In the genomic region with DNA sequence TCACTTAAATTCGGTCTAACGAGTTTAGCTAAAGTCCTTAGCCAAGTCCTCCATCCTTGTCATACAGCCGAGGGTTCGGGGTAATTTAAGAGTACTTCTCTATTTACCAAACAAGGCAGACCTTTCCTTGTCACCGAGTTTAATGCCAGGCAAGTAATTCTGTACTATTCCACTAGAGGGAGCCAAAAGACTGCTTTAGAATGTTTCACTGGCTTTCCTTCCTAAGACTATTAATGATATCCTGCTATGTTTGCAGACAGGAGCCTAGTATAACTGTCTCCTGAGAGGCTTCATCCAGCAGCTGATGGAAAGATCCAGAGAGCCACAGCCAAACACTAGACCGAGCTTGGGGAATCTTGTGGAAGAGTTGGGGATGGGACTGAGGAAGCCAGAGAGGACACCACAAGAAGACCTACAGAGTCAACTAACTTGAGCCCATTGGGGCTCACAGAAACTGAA, we compare ENCODE assay signal across 9 mouse cellular contexts. TPM values are rescaled to one million over a fixed set of nuclear protein-coding genes. Genes with fewer than 3 reads are reported as not detected.
DNase-seq lines count a peak whose midpoint lies in the region; ATAC-seq and TF ChIP-seq lines count a peak whose summit lies in the region.
"Had no signal": no experiment of that assay in that cellular context is flagged by ENCODE, and none has a peak within 500 bp of the region (broad histone marks: within the 10 kb centered on the region; RNA-seq: fewer than 3 reads in every experiment).

No protein-coding gene starts in this region.

- no peak overlapping the region for H3K27ac ChIP-seq in intestine, postnatal 0 days (ENCODE audit: low read depth, low read length)
- H3K27ac ChIP-seq in liver, embryonic 11.5 days (ENCODE audit: low read depth, low read length), result no peak overlapping the region

- no peaks in the 10 kb centered on the region for H3K27me3 ChIP-seq in intestine, postnatal 0 days (replicated peaks; ENCODE audit: control insufficient read depth, insufficient read depth, low read length)
- peaks cover 3% of the 10 kb centered on the region; the same call in 1 of the 2 replicates for H3K27me3 ChIP-seq in liver, embryonic 11.5 days (replicated peaks; ENCODE audit: control insufficient read depth, insufficient read depth, low read length)
- H3K27me3 ChIP-seq in myocyte (ENCODE audit: control insufficient read depth, insufficient read depth, insufficient read length), result no peaks in the 10 kb centered on the region

- H3K4me1 ChIP-seq in intestine, postnatal 0 days (replicated peaks; ENCODE audit: control insufficient read depth, insufficient read depth, low read length), result no peaks in the 10 kb centered on the region
- no peaks in the 10 kb centered on the region for H3K4me1 ChIP-seq in liver, embryonic 11.5 days (replicated peaks; ENCODE audit: control insufficient read depth, insufficient read depth, low read length)

- H3K4me2 ChIP-seq in intestine, postnatal 0 days (replicated peaks; ENCODE audit: low read depth), result peak overlapping the region; percentile 51
- H3K4me2 ChIP-seq in liver, embryonic 11.5 days, result peak overlapping the region; percentile 56
- H3K4me2 ChIP-seq in myocyte (ENCODE audit: low read depth), result peak overlapping the region; percentile 37

- no peak for TF ChIP-seq POLR2A in myocyte (IDR thresholded peaks at IDR 0.05; ENCODE audit: insufficient read length, low read depth)

- WGBS in intestine, postnatal 0 days, result 2% methylated on average over 6 of the region's 6 CpGs
- 2% methylated on average over 6 of the region's 6 CpGs for WGBS in liver, embryonic 11.5 days

- H3K4me3 ChIP-seq in intestine, postnatal 0 days (ENCODE audit: low read depth, low read length), result peak overlapping the region; percentile 17; the same call in 1 of the 2 replicates
- H3K4me3 ChIP-seq in liver, embryonic 11.5 days (ENCODE audit: low read depth, low read length), result no peak overlapping the region
- no peak overlapping the region for H3K4me3 ChIP-seq in myocyte

- peak; percentile 92 for ATAC-seq in granulocyte monocyte progenitor cell, adult 5-6 weeks (replicated peaks; ENCODE audit: poor library complexity, severe bottlenecking)
- ATAC-seq in intestine, postnatal 0 days, result 0 out of 2 replicates have a peak, but pooled peaks have one; percentile 36
- peak; percentile 39; the same call in 1 of the 2 replicates for ATAC-seq in liver, embryonic 11.5 days (replicated peaks; ENCODE audit: low FRiP score)

- DNase-seq in A20 (ENCODE audit: low read depth, low spot score) (peak; percentile 82), ES-CJ7 (ENCODE audit: low read depth, low spot score) (peak; percentile 81)
- peak; percentile 59 to 84 for DNase-seq in cerebellum, postnatal 14 days
- no peak for DNase-seq in liver, embryonic 11.5 days (ENCODE audit: low spot score)
- no peak for DNase-seq in urinary bladder, postnatal 10 days (ENCODE audit: low spot score)

- TF ChIP-seq CTCF in intestine, postnatal 0 days (IDR thresholded peaks at IDR 0.05; ENCODE audit: low read depth), result peak; percentile 84

- H3ac ChIP-seq in myocyte (ENCODE audit: control insufficient read depth, insufficient read length), result no peak overlapping the region

- no peaks in the 10 kb centered on the region for H3K36me3 ChIP-seq in intestine, postnatal 0 days (ENCODE audit: control insufficient read depth, insufficient read depth)
- no peaks in the 10 kb centered on the region for H3K36me3 ChIP-seq in liver, embryonic 11.5 days (ENCODE audit: control insufficient read depth, insufficient read depth, low read length)
- H3K36me3 ChIP-seq in myocyte (ENCODE audit: control insufficient read depth, insufficient read depth), result no peaks in the 10 kb centered on the region

- H3K9me3 ChIP-seq in intestine, postnatal 0 days (ENCODE audit: control insufficient read depth), result no peaks in the 10 kb centered on the region
- H3K9me3 ChIP-seq in liver, embryonic 11.5 days (ENCODE audit: control insufficient read depth, low read length), result no peaks in the 10 kb centered on the region

- no peak overlapping the region for H3K9ac ChIP-seq in intestine, postnatal 0 days (ENCODE audit: low read depth, low read length)
- H3K9ac ChIP-seq in liver, embryonic 11.5 days (ENCODE audit: low read depth, low read length), result no peak overlapping the region

- no peaks in the 10 kb centered on the region for H3K79me2 ChIP-seq in myocyte (ENCODE audit: control insufficient read depth, insufficient read depth)

TF ChIP-seq in myocyte, 11 proteins besides CTCF, POLR2A, EP300 and RAD21:
- no peak for TF ChIP-seq POLR2AphosphoS2 (IDR thresholded peaks at IDR 0.05; ENCODE audit: insufficient read length, low read depth)
- TF ChIP-seq USF1 (IDR thresholded peaks at IDR 0.05; ENCODE audit: low read depth), result no peak
- TF ChIP-seq SRF (IDR thresholded peaks at IDR 0.05; ENCODE audit: control insufficient read depth, insufficient read length, low read depth), result no peak
- TF ChIP-seq CEBPB (IDR thresholded peaks at IDR 0.05; ENCODE audit: insufficient read depth, poor library complexity, severe bottlenecking), result no peak
- no peak for TF ChIP-seq MYOD1 (IDR thresholded peaks at IDR 0.05; ENCODE audit: control insufficient read depth in 1 of 3, insufficient read length in 2 of 3, low read depth in 2 of 3)
- TF ChIP-seq MAX (IDR thresholded peaks at IDR 0.05; ENCODE audit: low read depth), result no peak
- TF ChIP-seq MYOG (IDR thresholded peaks at IDR 0.05; ENCODE audit: control insufficient read depth in 1 of 3, insufficient read depth in 1 of 3, insufficient read length in 2 of 3, low read depth in 2 of 3), result no peak
- TF ChIP-seq TCF3 (IDR thresholded peaks at IDR 0.05; ENCODE audit: insufficient read length, low read depth), result no peak
- no peak for TF ChIP-seq REST (IDR thresholded peaks at IDR 0.05; ENCODE audit: insufficient read depth, insufficient read length)
- TF ChIP-seq TCF12 (IDR thresholded peaks at IDR 0.05; ENCODE audit: insufficient read depth, poor library complexity, severe bottlenecking), result no peak
- no peak for TF ChIP-seq E2F4 (IDR thresholded peaks at IDR 0.05; ENCODE audit: insufficient read depth)
TF ChIP-seq in myocyte: peak in this region for 0.

RNA-seq across cellular contexts. Expression of gene Ptf1a, which starts 30.4 kb away (rescaled TPM):
- not detected in 2 replicates for total RNA-seq in granulocyte monocyte progenitor cell, adult 5-6 weeks (2014; fragmentation: Nextera tagmentation)
- not detected in 2 replicates for total RNA-seq in granulocyte monocyte progenitor cell, adult 5-6 weeks (2017)
- polyA plus RNA-seq in intestine, postnatal 0 days (2015; fragmentation: Nextera tagmentation; extraction: Ambion mirVana), result not detected in 2 replicates
- polyA plus RNA-seq in liver, embryonic 11.5 days (2014; fragmentation: Nextera tagmentation; extraction: Ambion mirVana), result not detected in 2 replicates
- polyA plus RNA-seq in myocyte (2012; fragmentation: generic; extraction: Trizol), result not detected
- total RNA-seq: left cerebral cortex, postnatal 10 days had no signal

RNA-seq across cellular contexts. Expression of gene Msrb2, which starts 43.9 kb away (rescaled TPM):
- total RNA-seq in granulocyte monocyte progenitor cell, adult 5-6 weeks (2014; fragmentation: Nextera tagmentation), result 16.0 and 26.1 TPM in 2 replicates
- 12.0 and 14.6 TPM in 2 replicates for total RNA-seq in granulocyte monocyte progenitor cell, adult 5-6 weeks (2017)
- 8.3 TPM in 2 replicates for polyA plus RNA-seq in intestine, postnatal 0 days (2015; fragmentation: Nextera tagmentation; extraction: Ambion mirVana)
- polyA plus RNA-seq in liver, embryonic 11.5 days (2014; fragmentation: Nextera tagmentation; extraction: Ambion mirVana), result 17.2 and 20.6 TPM in 2 replicates
- polyA plus RNA-seq in myocyte (2012; fragmentation: generic; extraction: Trizol), result 2.5 TPM

Comparison
In these comparisons a context has a peak if more than half of its experiments do, and no peak if none do; other contexts are left out.
1. DNase-seq: peak in A20 (single experiment), ES-CJ7 (single experiment) and cerebellum, postnatal 14 days (2 of 2); none in liver, embryonic 11.5 days (single experiment) and urinary bladder, postnatal 10 days (single experiment).
2. ATAC-seq: peak in every context shown above with its lines; median percentile 92 in granulocyte monocyte progenitor cell, adult 5-6 weeks; 39 in liver, embryonic 11.5 days; 36 in intestine, postnatal 0 days.
3. Peak in every context shown above with its lines, with median percentiles within 50 percentile points of each other: H3K4me2 ChIP-seq.